Mouse (Mus musculus): Measurements from ENCODE around the gene Dcps. TPM values are rescaled to one million over a fixed set of nuclear protein-coding genes. Genes with fewer than 3 reads are reported as not detected.

Gene Dcps
- total RNA-seq, 2 experiments from 2014 or later: 17.6 to 21.1 TPM

GRCm38 (mm10) chr9:35135575-35135974, 40.3 kb downstream of the Dcps start:
- DNase-seq (ENCODE audit: low spot score in 2 of 2): no peak

GRCm38 (mm10) chr9:35131637-35132397, 44.0 kb downstream of the Dcps start:
- DNase-seq (ENCODE audit: low spot score in 2 of 2): no peak

- no peak for DNase-seq (ENCODE audit: low spot score in 2 of 2)
Observed at GRCm38 (mm10) chr9:35128995-35129418, 46.9 kb downstream of the Dcps start.

- DNase-seq (ENCODE audit: low spot score in 2 of 2): no peak
Observed at GRCm38 (mm10) chr9:35128564-35128963, 47.3 kb downstream of the Dcps start.

GRCm38 (mm10) chr9:35127561-35127960, 48.3 kb downstream of the Dcps start:
- DNase-seq (ENCODE audit: low spot score in 2 of 2): no peak

- no peak for DNase-seq (ENCODE audit: low spot score in 2 of 2)
Observed at GRCm38 (mm10) chr9:35127147-35127546, 48.7 kb downstream of the Dcps start.

GRCm38 (mm10) chr9:35124678-35124955, 51.2 kb downstream of the Dcps start:
- DNase-seq (ENCODE audit: low spot score in 2 of 2): no peak

GRCm38 (mm10) chr9:35123804-35124677, 51.8 kb downstream of the Dcps start:
- no peak for DNase-seq (ENCODE audit: low spot score in 2 of 2)

- DNase-seq (ENCODE audit: low spot score in 2 of 2): no peak
Observed at GRCm38 (mm10) chr9:35123456-35123803, 52.4 kb downstream of the Dcps start.

- no peak for DNase-seq (ENCODE audit: low spot score in 2 of 2)
Observed at GRCm38 (mm10) chr9:35122551-35123266, 53.2 kb downstream of the Dcps start.

- DNase-seq (ENCODE audit: low spot score in 2 of 2): no peak
Observed at GRCm38 (mm10) chr9:35119168-35119567, 56.7 kb downstream of the Dcps start, which contains the start of gene St3gal4. TSS of gene St3gal4 (minus strand) at chr9:35119268.

GRCm38 (mm10) chr9:35118563-35118962, 57.3 kb downstream of the Dcps start:
- DNase-seq (ENCODE audit: low spot score in 2 of 2): no peak

- DNase-seq (ENCODE audit: low spot score in 2 of 2): peak in 1 of 2 experiments; percentile 37
Observed at GRCm38 (mm10) chr9:35117384-35118295, 58.2 kb downstream of the Dcps start.

- DNase-seq (ENCODE audit: low spot score in 2 of 2): peak; percentile 72 to 81
Observed at GRCm38 (mm10) chr9:35116391-35117381, 59.2 kb downstream of the Dcps start.

GRCm38 (mm10) chr9:35115804-35116203, 60.1 kb downstream of the Dcps start:
- no peak for DNase-seq (ENCODE audit: low spot score in 2 of 2)

GRCm38 (mm10) chr9:35115299-35115698, 60.6 kb downstream of the Dcps start:
- DNase-seq (ENCODE audit: low spot score in 2 of 2): no peak

- no peak for DNase-seq (ENCODE audit: low spot score in 2 of 2)
Observed at GRCm38 (mm10) chr9:35114234-35114633, 61.6 kb downstream of the Dcps start.

GRCm38 (mm10) chr9:35111941-35112595, 63.8 kb downstream of the Dcps start:
- DNase-seq (ENCODE audit: low spot score in 2 of 2): peak; percentile 59 to 75

GRCm38 (mm10) chr9:35111446-35111845, 64.4 kb downstream of the Dcps start:
- DNase-seq (ENCODE audit: low spot score in 2 of 2): no peak
